Mouse (Mus musculus) lung, adult 10 weeks (tissue): ENCODE data around the gene Gm15155. TPM values are rescaled to one million over a fixed set of nuclear protein-coding genes. Genes with fewer than 3 reads are reported as not detected.

Experiments
- polyA plus RNA-seq: library from polyadenylated mRNA; stranded (reverse); fragments of 350-450 nt; fragmentation: Illumina TruSeq; extraction: RNeasy Lipid Tissue Mini Kit (QIAGEN cat#74804); gene quantifications from one replicate; pipeline ENCODE4 v1.2.3, GENCODE M21; 2014; ENCODE audit warnings: low read depth, low replicate concordance; ENCODE audit not compliant: insufficient read depth

Gm15155 gene
- polyA plus RNA-seq: not detected

GRCm38 (mm10) chrX:155624341-155624841 lies at the start of gene Gm15155:
Gene Gm15155, plus strand, starts transcription at chrX:155624741.

DNA sequence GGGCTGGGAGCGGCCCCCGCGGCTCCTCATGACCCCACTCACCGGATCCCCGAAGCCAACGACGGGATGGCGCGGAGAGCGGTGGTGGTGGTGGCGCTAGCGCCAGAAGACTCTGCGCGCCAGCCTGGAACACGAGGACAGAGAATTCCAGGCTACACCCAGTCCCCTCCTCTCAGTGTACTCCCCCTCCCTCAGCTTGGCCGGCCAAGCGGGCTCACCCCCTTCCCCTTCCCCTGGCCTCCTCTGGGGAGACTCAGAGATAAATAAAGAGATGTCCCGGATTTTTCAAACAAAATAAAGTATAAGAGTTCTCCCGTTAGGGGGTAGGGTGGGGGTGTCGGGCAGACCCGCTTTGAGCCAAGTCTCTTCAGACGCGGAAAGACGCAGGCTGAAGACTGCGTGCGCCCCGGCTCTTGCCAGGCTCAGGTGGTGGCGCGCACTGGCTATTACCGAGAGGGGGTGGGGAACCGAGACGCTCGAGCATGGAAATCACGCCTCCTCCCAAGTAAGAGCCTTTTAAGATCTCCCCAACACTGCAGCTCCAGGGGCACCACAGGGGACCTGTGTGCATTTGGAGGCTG lies 750 bp upstream of the Gm15155 start, which contains the start of gene Ptchd1:
Ptchd1 (minus strand) TSS at position 114 of the 581 bp plus-strand sequence.

Other genes with a start within 250 kb of the Gm15155 start
- gene Ptchd1, start 927 bp upstream of the Gm15155 start, polyA plus RNA-seq: not detected